Comparison of ENCODE assay signal across 21 mouse cellular contexts in genomic region chr16:4439302-4440066, GRCm38 (mm10). TPM values are rescaled to one million over a fixed set of nuclear protein-coding genes. Genes with fewer than 3 reads are reported as not detected.
DNase-seq lines count a peak whose midpoint lies in the region; ATAC-seq lines count a peak whose summit lies in the region.
"Had no signal": no experiment of that assay in that cellular context is flagged by ENCODE, and none has a peak within 500 bp of the region (broad histone marks: within the 10 kb centered on the region; RNA-seq: fewer than 3 reads in every experiment).

No protein-coding gene starts in this region.

- ATAC-seq in intestine, embryonic 15.5 days: peak; percentile 90
- ATAC-seq in stomach, embryonic 15.5 days (ENCODE audit: insufficient read depth, low FRiP score, low read depth): peak; percentile 43; the same call in 1 of the 2 replicates
- ATAC-seq: forebrain, embryonic 14.5 days; midbrain, embryonic 16.5 days had no signal

- H3K4me3 ChIP-seq in intestine, embryonic 15.5 days (replicated peaks): no peak overlapping the region
- no peak overlapping the region for H3K4me3 ChIP-seq in stomach, embryonic 15.5 days (replicated peaks)
- H3K4me3 ChIP-seq: embryonic facial prominence, embryonic 15.5 days; gastrocnemius, adult 2 months; heart, embryonic 10.5 days; myocyte; neural tube, embryonic 13.5 days had no signal

- H3K4me1 ChIP-seq in intestine, embryonic 15.5 days (replicated peaks): no peaks in the 10 kb centered on the region
- H3K4me1 ChIP-seq in stomach, embryonic 15.5 days: no peaks in the 10 kb centered on the region
- H3K4me1 ChIP-seq: embryonic facial prominence, embryonic 15.5 days; heart, embryonic 10.5 days; neural tube, embryonic 13.5 days had no signal

- no peak overlapping the region; the same call in 1 of the 2 replicates for H3K4me2 ChIP-seq in intestine, embryonic 15.5 days (replicated peaks)
- no peak overlapping the region for H3K4me2 ChIP-seq in stomach, embryonic 15.5 days
- H3K4me2 ChIP-seq: embryonic facial prominence, embryonic 15.5 days; hindbrain, embryonic 14.5 days; neural tube, embryonic 13.5 days had no signal

- H3K27ac ChIP-seq in intestine, embryonic 15.5 days: peak overlapping the region; percentile 60
- no peak overlapping the region for H3K27ac ChIP-seq in stomach, embryonic 15.5 days
- H3K27ac ChIP-seq: embryonic facial prominence, embryonic 15.5 days; gastrocnemius, adult 2 months; heart, embryonic 10.5 days; hindbrain, embryonic 14.5 days; neural tube, embryonic 13.5 days had no signal

- no peak overlapping the region for H3K9ac ChIP-seq in intestine, embryonic 15.5 days
- H3K9ac ChIP-seq in stomach, embryonic 15.5 days: no peak overlapping the region
- H3K9ac ChIP-seq: embryonic facial prominence, embryonic 15.5 days; hindbrain, embryonic 14.5 days; neural tube, embryonic 13.5 days had no signal

- peak; percentile 33 for DNase-seq in A20 (ENCODE audit: low read depth, low spot score)
- DNase-seq in kidney, postnatal 10 days: peak; percentile 51
- no peak for DNase-seq in urinary bladder, postnatal 36 days (ENCODE audit: low spot score in 2 of 2)
- no peak for DNase-seq in layer of hippocampus, adult 18-20 months (ENCODE audit: low spot score in 2 of 2)
- no peak for DNase-seq in thymus, postnatal 36 days
- DNase-seq: adrenal gland, adult 8-10 months; cerebellum, adult 2 months; gastrocnemius, adult 2 months; heart, postnatal 4 days; lung, postnatal 4 days; thymus, adult 18-20 months; thymus, postnatal 4 days had no signal

- H3K27me3 ChIP-seq in intestine, embryonic 15.5 days (replicated peaks): no peaks in the 10 kb centered on the region
- no peaks in the 10 kb centered on the region for H3K27me3 ChIP-seq in stomach, embryonic 15.5 days (replicated peaks)
- H3K27me3 ChIP-seq: embryonic facial prominence, embryonic 15.5 days; neural tube, embryonic 13.5 days had no signal

- no peaks in the 10 kb centered on the region for H3K9me3 ChIP-seq in intestine, embryonic 15.5 days
- H3K9me3 ChIP-seq in stomach, embryonic 15.5 days: no peaks in the 10 kb centered on the region
- H3K9me3 ChIP-seq: embryonic facial prominence, embryonic 15.5 days; heart, embryonic 10.5 days; neural tube, embryonic 13.5 days had no signal

- H3K36me3 ChIP-seq in intestine, embryonic 15.5 days: no peaks in the 10 kb centered on the region
- no peaks in the 10 kb centered on the region for H3K36me3 ChIP-seq in stomach, embryonic 15.5 days
- H3K36me3 ChIP-seq: embryonic facial prominence, embryonic 15.5 days; heart, embryonic 10.5 days; neural tube, embryonic 13.5 days had no signal

- 51% methylated on average over 10 of the region's 10 CpGs for WGBS in intestine, embryonic 15.5 days
- 53% methylated on average over 10 of the region's 10 CpGs for WGBS in stomach, embryonic 15.5 days

RNA-seq across cellular contexts. Expression of gene Adcy9, which starts 19.2 kb away (rescaled TPM):
- polyA plus RNA-seq in intestine, embryonic 15.5 days (2015; fragmentation: Nextera tagmentation; extraction: Ambion mirVana): 1.5 and 1.7 TPM in 2 replicates
- 1.6 and 1.7 TPM in 2 replicates for polyA plus RNA-seq in stomach, embryonic 15.5 days (2015; fragmentation: Nextera tagmentation; extraction: Ambion mirVana)
- 100 to 1,000 TPM in 1 of 2 experiments, 10 to 100 TPM in 1; 99.4 to 106 TPM for total RNA-seq in layer of hippocampus, adult 18-20 months (2021)

Comparison
In these comparisons a context has a peak if more than half of its experiments do, and no peak if none do; other contexts are left out.
1. DNase-seq: peak in A20 (single experiment) and kidney, postnatal 10 days (single experiment); none in urinary bladder, postnatal 36 days (0 of 2), layer of hippocampus, adult 18-20 months (0 of 2) and thymus, postnatal 36 days (0 of 2).